Mouse (Mus musculus): ENCODE measurements at regions not wholly inside any gene's neighbourhood (a gene's known extent, or its start where the extent isn't known, plus 50 kb on each side); places are given as distances from the start of the nearest gene placed in this dataset.

- no peaks in the 10 kb centered on the region for H3K36me3 ChIP-seq (ENCODE audit: control insufficient read depth, insufficient read depth)
- H3K27ac ChIP-seq (ENCODE audit: low read depth, low read length) = no peak overlapping the region
- no peaks in the 10 kb centered on the region for H3K4me1 ChIP-seq (replicated peaks; ENCODE audit: control insufficient read depth, insufficient read depth, low read length)
- H3K9ac ChIP-seq (ENCODE audit: low read depth, low read length) = no peak overlapping the region
- no peak overlapping the region for H3K4me2 ChIP-seq (replicated peaks; ENCODE audit: low read depth)
- no peaks in the 10 kb centered on the region for H3K9me3 ChIP-seq (ENCODE audit: control insufficient read depth)
- H3K27me3 ChIP-seq (replicated peaks; ENCODE audit: control insufficient read depth, insufficient read depth, low read length) = no peaks in the 10 kb centered on the region
- WGBS = 50% methylated on average over 8 of the region's 8 CpGs
- no peak for ATAC-seq
- TF ChIP-seq CTCF (IDR thresholded peaks at IDR 0.05; ENCODE audit: low read depth) = no peak
- no peak overlapping the region for H3K4me3 ChIP-seq (ENCODE audit: low read depth, low read length)
Measured at GRCm38 (mm10) chr8:7919416-7919815, 741.6 kb downstream of the Efnb2 start.

- Histone ChIP-seq H3K4me3 (ENCODE audit: low read depth, low read length) (no peak overlapping the region), H3K27me3 (replicated peaks; ENCODE audit: control insufficient read depth, insufficient read depth, low read length) (no peaks in the 10 kb centered on the region), H3K4me2 (replicated peaks; ENCODE audit: low read depth) (no peak overlapping the region), H3K9ac (ENCODE audit: low read depth, low read length) (no peak overlapping the region), H3K27ac (ENCODE audit: low read depth, low read length) (no peak overlapping the region), H3K9me3 (ENCODE audit: control insufficient read depth) (no peaks in the 10 kb centered on the region), H3K4me1 (replicated peaks; ENCODE audit: control insufficient read depth, insufficient read depth, low read length) (no peaks in the 10 kb centered on the region), H3K36me3 (ENCODE audit: control insufficient read depth, insufficient read depth) (no peaks in the 10 kb centered on the region)
- 78% methylated on average over 3 of the region's 3 CpGs for WGBS
- no peak for TF ChIP-seq CTCF (IDR thresholded peaks at IDR 0.05; ENCODE audit: low read depth)
- no peak for ATAC-seq
Measured at GRCm38 (mm10) chr8:7894338-7894737, 766.7 kb downstream of the Efnb2 start.

- no peak for TF ChIP-seq CTCF (IDR thresholded peaks at IDR 0.05; ENCODE audit: low read depth)
- 89% methylated on average over 1 of the region's 1 CpGs for WGBS
- ATAC-seq = no peak
Measured at GRCm38 (mm10) chr8:7853169-7853568, 807.9 kb downstream of the Efnb2 start.

GRCm38 (mm10) chr8:7850573-7850972, 810.5 kb downstream of the Efnb2 start:
- H3K36me3 ChIP-seq (ENCODE audit: control insufficient read depth, insufficient read depth) = no peaks in the 10 kb centered on the region
- no peak overlapping the region for H3K4me2 ChIP-seq (replicated peaks; ENCODE audit: low read depth)
- no peak for TF ChIP-seq CTCF (IDR thresholded peaks at IDR 0.05; ENCODE audit: low read depth)
- no peaks in the 10 kb centered on the region for H3K27me3 ChIP-seq (replicated peaks; ENCODE audit: control insufficient read depth, insufficient read depth, low read length)
- no peak for ATAC-seq
- H3K4me1 ChIP-seq (replicated peaks; ENCODE audit: control insufficient read depth, insufficient read depth, low read length) = no peaks in the 10 kb centered on the region
- no peaks in the 10 kb centered on the region for H3K9me3 ChIP-seq (ENCODE audit: control insufficient read depth)
- no peak overlapping the region for H3K9ac ChIP-seq (ENCODE audit: low read depth, low read length)
- H3K4me3 ChIP-seq (ENCODE audit: low read depth, low read length) = no peak overlapping the region
- no peak overlapping the region for H3K27ac ChIP-seq (ENCODE audit: low read depth, low read length)

More at GRCm38 (mm10) chr8:7853169-7853568, 807.9 kb downstream of the Efnb2 start:
- no peak overlapping the region for H3K4me2 ChIP-seq (replicated peaks; ENCODE audit: low read depth)
- H3K4me1 ChIP-seq (replicated peaks; ENCODE audit: control insufficient read depth, insufficient read depth, low read length) = no peaks in the 10 kb centered on the region
- H3K9ac ChIP-seq (ENCODE audit: low read depth, low read length) = no peak overlapping the region
- no peaks in the 10 kb centered on the region for H3K36me3 ChIP-seq (ENCODE audit: control insufficient read depth, insufficient read depth)
- no peaks in the 10 kb centered on the region for H3K9me3 ChIP-seq (ENCODE audit: control insufficient read depth)
- no peak overlapping the region for H3K4me3 ChIP-seq (ENCODE audit: low read depth, low read length)
- no peak overlapping the region for H3K27ac ChIP-seq (ENCODE audit: low read depth, low read length)
- H3K27me3 ChIP-seq (replicated peaks; ENCODE audit: control insufficient read depth, insufficient read depth, low read length) = no peaks in the 10 kb centered on the region

GRCm38 (mm10) chr8:7831948-7832347, 829.1 kb downstream of the Efnb2 start:
- no peaks in the 10 kb centered on the region for H3K9me3 ChIP-seq (ENCODE audit: control insufficient read depth)
- no peak overlapping the region for H3K27ac ChIP-seq (ENCODE audit: low read depth, low read length)
- no peak overlapping the region for H3K9ac ChIP-seq (ENCODE audit: low read depth, low read length)
- ATAC-seq = no peak
- H3K36me3 ChIP-seq (ENCODE audit: control insufficient read depth, insufficient read depth) = no peaks in the 10 kb centered on the region
- no peaks in the 10 kb centered on the region for H3K4me1 ChIP-seq (replicated peaks; ENCODE audit: control insufficient read depth, insufficient read depth, low read length)
- no peak overlapping the region for H3K4me2 ChIP-seq (replicated peaks; ENCODE audit: low read depth)
- no peaks in the 10 kb centered on the region for H3K27me3 ChIP-seq (replicated peaks; ENCODE audit: control insufficient read depth, insufficient read depth, low read length)
- H3K4me3 ChIP-seq (ENCODE audit: low read depth, low read length) = no peak overlapping the region
- whole genome bisulfite sequencing = 74% methylated on average over 5 of the region's 5 CpGs
- TF ChIP-seq CTCF (IDR thresholded peaks at IDR 0.05; ENCODE audit: low read depth) = no peak

- ATAC-seq = no peak
- H3K27ac ChIP-seq (ENCODE audit: low read depth, low read length) = no peak overlapping the region
- WGBS = 83% methylated on average over 1 of the region's 1 CpGs
- no peak overlapping the region for H3K4me2 ChIP-seq (replicated peaks; ENCODE audit: low read depth)
- H3K27me3 ChIP-seq (replicated peaks; ENCODE audit: control insufficient read depth, insufficient read depth, low read length) = no peaks in the 10 kb centered on the region
- no peaks in the 10 kb centered on the region for H3K9me3 ChIP-seq (ENCODE audit: control insufficient read depth)
- no peak overlapping the region for H3K4me3 ChIP-seq (ENCODE audit: low read depth, low read length)
- H3K4me1 ChIP-seq (replicated peaks; ENCODE audit: control insufficient read depth, insufficient read depth, low read length) = no peaks in the 10 kb centered on the region
- no peak for TF ChIP-seq CTCF (IDR thresholded peaks at IDR 0.05; ENCODE audit: low read depth)
- no peaks in the 10 kb centered on the region for H3K36me3 ChIP-seq (ENCODE audit: control insufficient read depth, insufficient read depth)
- no peak overlapping the region for H3K9ac ChIP-seq (ENCODE audit: low read depth, low read length)
Measured at GRCm38 (mm10) chr8:7827811-7828210, 833.2 kb downstream of the Efnb2 start.

GRCm38 (mm10) chr8:7808395-7808794, 852.6 kb downstream of the Efnb2 start:
- no peaks in the 10 kb centered on the region for H3K9me3 ChIP-seq (ENCODE audit: control insufficient read depth)
- H3K27ac ChIP-seq (ENCODE audit: low read depth, low read length) = no peak overlapping the region
- H3K4me1 ChIP-seq (replicated peaks; ENCODE audit: control insufficient read depth, insufficient read depth, low read length) = no peaks in the 10 kb centered on the region
- no peak for ATAC-seq
- H3K9ac ChIP-seq (ENCODE audit: low read depth, low read length) = no peak overlapping the region
- no peak overlapping the region for H3K4me3 ChIP-seq (ENCODE audit: low read depth, low read length)
- H3K4me2 ChIP-seq (replicated peaks; ENCODE audit: low read depth) = no peak overlapping the region
- H3K27me3 ChIP-seq (replicated peaks; ENCODE audit: control insufficient read depth, insufficient read depth, low read length) = no peaks in the 10 kb centered on the region
- H3K36me3 ChIP-seq (ENCODE audit: control insufficient read depth, insufficient read depth) = no peaks in the 10 kb centered on the region
- TF ChIP-seq CTCF (IDR thresholded peaks at IDR 0.05; ENCODE audit: low read depth) = no peak
- WGBS = 87% methylated on average over 1 of the region's 1 CpGs

Measured in intestine, postnatal 0 days (tissue).